Mouse (Mus musculus) adrenal gland, adult 18-20 months (tissue): ENCODE data around the gene Olfr53. TPM values are rescaled to one million over a fixed set of nuclear protein-coding genes. Genes with fewer than 3 reads are reported as not detected.
"Not testable (repeated sequence)": the region's sequence is repeated elsewhere in the genome, so short reads cannot be mapped to it uniquely, and the experiment has no call there.

Source experiments
- DNase-seq, 2 experiments: peaks; one replicate each; pipeline ENCODE4 v3.0.0; 2021 to 2022; ENCODE audit warnings: low spot score in 2 of 2
- long read RNA-seq, 2 experiments: library from polyadenylated mRNA; stranded (forward); transcript quantifications; one replicate each; pipeline ENCODE4 v2.0.0; 2021
- total RNA-seq, 2 experiments: library from RNA; stranded (reverse); gene quantifications; 1 replicate in 1 of 2; 2 replicates in 1 of 2; pipeline ENCODE4 v1.2.3; 2021

Olfr53 gene
- not detected for total RNA-seq
- long read RNA-seq, experiment 1 = 0 reads
- long read RNA-seq, experiment 2 = 0 reads

- DNase-seq = no peak
These were observed at the start of gene Olfr53 for GRCm38 (mm10) chr7:140646152-140646551. Olfr53 (plus strand) TSS chr7:140646452.

DNA sequence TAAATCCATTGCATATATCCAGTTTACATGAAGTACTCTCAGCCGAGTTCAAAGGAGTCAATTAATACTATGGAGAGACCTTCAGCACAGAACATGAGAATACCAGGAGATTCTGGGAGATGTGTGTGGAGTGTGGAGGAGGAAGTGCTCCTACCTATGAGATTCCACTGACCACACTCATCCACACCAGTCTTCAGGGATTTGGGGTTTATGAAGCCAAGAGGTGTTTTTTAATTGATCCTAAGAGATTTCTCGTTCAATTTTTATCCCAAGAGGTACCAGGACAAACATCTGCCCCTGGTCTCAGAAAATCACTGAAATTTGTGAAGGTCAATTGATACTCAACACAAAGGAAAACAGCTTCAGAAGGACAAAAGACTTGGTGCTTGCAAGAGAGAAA is 45.3 kb upstream of the Olfr53 start, which contains the start of gene Olfr46:
Gene Olfr46 (plus strand): TSS at position 301 of the 400 bp plus-strand sequence.
- not testable (repeated sequence) for DNase-seq

DNA sequence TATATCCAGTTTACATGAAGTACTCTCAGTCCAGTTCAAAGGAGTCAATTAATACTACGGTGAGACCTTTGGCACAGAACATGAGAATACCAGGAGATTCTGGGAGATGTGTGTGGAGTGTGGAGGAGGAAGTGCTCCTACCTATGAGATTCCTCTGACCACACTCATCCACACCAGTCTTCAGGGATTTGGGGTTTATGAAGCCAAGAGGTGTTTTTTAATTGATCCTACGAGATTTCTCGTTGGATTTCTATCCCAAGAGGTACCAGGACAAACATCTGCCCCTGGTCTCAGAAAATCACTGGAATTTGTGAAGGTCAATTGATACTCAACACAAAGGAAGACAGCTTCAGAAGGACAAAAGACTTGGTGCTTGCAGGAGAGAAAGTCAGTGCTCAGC is 17.6 kb upstream of the Olfr53 start, which contains the start of gene Olfr61:
Gene Olfr61 (plus strand): TSS at position 301 of the 400 bp plus-strand sequence.
- DNase-seq = not testable (repeated sequence)

GRCm38 (mm10) chr7:140630559-140630958 is 15.7 kb upstream of the Olfr53 start:
- DNase-seq = no peak

- DNase-seq = no peak
These were observed 13.4 kb downstream of the Olfr53 start, which contains the start of gene Olfr539 for GRCm38 (mm10) chr7:140659630-140660029. Olfr539 (plus strand) TSS chr7:140659930.

DNA sequence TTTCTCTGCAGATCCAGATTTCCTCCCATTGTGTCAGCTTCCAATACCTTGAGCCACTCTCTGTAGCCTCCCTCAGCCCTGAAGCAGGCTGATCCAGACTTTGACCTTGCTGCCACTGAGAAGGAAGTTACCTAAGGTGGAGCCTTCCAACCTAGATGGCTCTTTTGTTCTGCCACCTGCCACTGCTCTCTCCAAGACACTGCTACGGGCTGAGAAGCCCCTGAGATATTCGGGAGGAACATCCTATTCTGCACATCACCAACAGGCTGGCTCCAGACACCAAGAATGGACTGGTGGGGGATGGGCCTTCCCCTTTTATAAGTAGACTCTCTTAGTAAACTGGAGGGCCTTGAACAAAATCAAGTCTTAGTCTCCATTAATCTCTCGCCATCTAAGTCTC is 24.4 kb downstream of the Olfr53 start:
- DNase-seq = not testable (repeated sequence)

DNA sequence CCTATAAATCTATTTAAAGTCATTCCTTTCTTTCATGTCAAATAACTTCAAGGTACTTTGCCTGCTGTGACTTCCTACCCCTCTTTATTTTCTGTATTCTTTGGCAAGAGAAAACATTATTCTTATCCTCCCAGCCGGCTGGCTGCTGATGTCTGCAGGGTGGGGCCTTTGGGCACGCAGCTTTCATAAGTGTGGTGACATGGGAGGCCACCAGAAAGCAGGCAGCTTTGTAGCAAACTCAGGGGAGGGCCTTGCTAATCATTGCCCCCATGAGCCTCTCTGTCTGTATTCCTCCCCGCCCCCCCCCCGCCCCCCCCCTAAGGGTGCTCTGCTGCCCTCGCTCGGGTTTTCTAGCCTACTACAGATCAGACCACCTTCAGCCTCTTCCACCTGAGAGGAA is 29.6 kb downstream of the Olfr53 start:
- DNase-seq = no peak

DNA sequence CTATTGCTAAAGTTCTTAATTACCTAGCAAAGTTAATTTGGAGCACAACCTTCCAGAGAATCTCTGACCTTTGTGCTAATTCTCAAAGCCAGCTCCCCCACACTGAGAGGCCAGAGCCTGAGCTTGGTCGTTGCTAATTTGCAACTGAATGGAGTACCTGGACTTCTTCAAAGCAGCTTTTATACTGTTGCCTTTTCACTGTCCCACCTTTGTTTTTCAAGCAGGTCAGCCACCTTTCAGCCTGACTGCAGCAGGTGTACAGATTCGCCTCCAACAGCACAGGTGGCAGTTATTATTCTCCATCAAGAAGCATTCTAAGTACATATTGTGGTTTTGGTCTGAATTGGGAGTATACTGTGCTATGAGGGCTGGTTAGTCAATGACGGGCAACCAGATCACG is 33.3 kb downstream of the Olfr53 start:
- DNase-seq = not testable (repeated sequence)

DNA sequence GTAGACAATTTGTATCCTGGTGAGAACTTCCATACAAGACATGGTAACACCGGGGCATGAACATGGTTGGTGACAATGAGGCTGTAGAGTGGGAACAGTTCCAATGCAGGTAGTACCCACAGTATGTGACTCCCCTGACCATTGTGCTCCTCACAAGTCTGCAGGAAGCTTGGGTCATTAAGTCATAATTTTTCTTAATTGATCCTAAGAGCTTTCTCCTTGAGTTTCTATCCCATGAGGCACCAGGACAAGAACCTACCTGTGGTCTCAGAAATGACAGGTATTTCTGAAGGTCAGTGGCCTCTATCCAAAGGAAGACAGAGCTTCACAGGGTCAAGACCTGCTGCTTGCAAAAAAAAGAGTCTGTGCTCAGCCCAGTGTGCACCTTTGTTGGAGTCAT is 35.4 kb downstream of the Olfr53 start, which contains the start of gene Olfr45:
Gene Olfr45 (plus strand): TSS at position 301 of the 400 bp plus-strand sequence.
- no peak for DNase-seq

GRCm38 (mm10) chr7:140696967-140697366 is 50.7 kb downstream of the Olfr53 start, which contains the start of gene Olfr541:
Olfr541 (plus strand) TSS chr7:140697267.
- no peak for DNase-seq

Other genes with a start within 250 kb of the Olfr53 start
- not detected for gene Olfr531, start 243.5 kb upstream of the Olfr53 start, total RNA-seq
- not detected for gene Olfr532, start 224.8 kb upstream of the Olfr53 start, total RNA-seq
- gene Olfr533, start 183.1 kb upstream of the Olfr53 start, total RNA-seq = not detected
- gene Olfr535, start 162.2 kb upstream of the Olfr53 start, total RNA-seq = not detected
- not detected for gene Olfr536, start 139.1 kb upstream of the Olfr53 start, total RNA-seq
- not detected for gene Olfr538, start 78.6 kb upstream of the Olfr53 start, total RNA-seq
- not detected for gene Olfr46, start 45.2 kb upstream of the Olfr53 start, total RNA-seq
- not detected for gene Olfr61, start 17.5 kb upstream of the Olfr53 start, total RNA-seq
- under 1 TPM in 1 of 2 experiments, not detected in 1; 0.03 TPM for gene Olfr539, start 13.5 kb downstream of the Olfr53 start, total RNA-seq
- gene Olfr45, start 35.5 kb downstream of the Olfr53 start, total RNA-seq = not detected
- gene Olfr541, start 50.8 kb downstream of the Olfr53 start, total RNA-seq = not detected
- gene Cyp2e1, start 117.3 kb downstream of the Olfr53 start, total RNA-seq = 100 to 1,000 TPM; 200 to 317 TPM
- gene Syce1, start 141.4 kb downstream of the Olfr53 start, total RNA-seq = under 1 TPM in 1 of 2 experiments, not detected in 1; 0.19 TPM
- gene Zfp941, start 175.7 kb downstream of the Olfr53 start, total RNA-seq = 1 to 10 TPM; 2.0 to 2.8 TPM
- gene Urah, start 188.6 kb downstream of the Olfr53 start, total RNA-seq = 1 to 10 TPM in 1 of 2 experiments, under 1 TPM in 1; 0.76 to 1.1 TPM
- not detected for gene Scgb1c1, start 199.1 kb downstream of the Olfr53 start, total RNA-seq
- under 1 TPM; 0.26 to 0.40 TPM for gene Odf3, start 201.4 kb downstream of the Olfr53 start, total RNA-seq
- under 1 TPM; 0.36 to 0.61 TPM for gene Gm45785, start 209.9 kb downstream of the Olfr53 start, total RNA-seq
- 10 to 100 TPM; 49.5 to 65.5 TPM for gene Ric8a, start 210.5 kb downstream of the Olfr53 start, total RNA-seq
- gene Bet1l, start 211.1 kb downstream of the Olfr53 start, total RNA-seq = 10 to 100 TPM; 37.8 to 42.8 TPM
- 100 to 1,000 TPM; 100 to 116 TPM for gene Psmd13, start 235.5 kb downstream of the Olfr53 start, total RNA-seq
- 10 to 100 TPM; 28.6 to 45.7 TPM for gene Sirt3, start 235.9 kb downstream of the Olfr53 start, total RNA-seq